Mouse (Mus musculus) spleen, embryonic (tissue): Measurements from ENCODE around the gene Nelfb.

ENCODE experiments used
- CTCF ChIA-PET: fragments of 350-600 bp; sonication (Branson Sonifier 250); formaldehyde crosslinking; loops from one replicate; lab custom pipeline; 2022; lab: Charles Lee

Nelfb gene

GRCm38 (mm10) chr2:25151280-25151956 lies 59.9 kb downstream of the Nelfb start:
- CTCF ChIA-PET: interaction anchor here (0.6 kb wide), 1 partner anchor 20 kb away, joined by 9 read pairs; no protein-coding TSS in a partner anchor
